Mouse (Mus musculus) C2C12 (cell line): Measurements from ENCODE around the gene Gm21921. TPM values are rescaled to one million over a fixed set of nuclear protein-coding genes. Genes with fewer than 3 reads are reported as not detected.
"Not testable (repeated sequence)": the region's sequence is repeated elsewhere in the genome, so short reads cannot be mapped to it uniquely, and the experiment has no call there.

Experiments used
- H3K27me3 ChIP-seq: one replicate; pipeline ENCODE4 v1.6.1; 2011; ENCODE audit not compliant: control insufficient read depth, insufficient read depth, insufficient read length
- H3K36me3 ChIP-seq: one replicate; pipeline ENCODE4 v1.6.1; 2011; ENCODE audit not compliant: control insufficient read depth, insufficient read depth
- H3K4me3 ChIP-seq: one replicate; pipeline ENCODE4 v1.5.1; 2011; ENCODE audit warnings: mild to moderate bottlenecking, control low read depth; ENCODE audit not compliant: poor library complexity, insufficient read depth, severe bottlenecking
- H3K79me2 ChIP-seq: one replicate; pipeline ENCODE4 v1.6.1; 2011; ENCODE audit not compliant: control insufficient read depth, insufficient read depth
- H3K79me3 ChIP-seq: one replicate; pipeline ENCODE4 v1.6.1; 2011; ENCODE audit warnings: low read depth, control low read depth
- H3ac ChIP-seq: one replicate; pipeline ENCODE3; 2011; ENCODE audit warnings: low read depth; ENCODE audit not compliant: control insufficient read depth, insufficient read length
- long read RNA-seq, 2 experiments: library from polyadenylated mRNA; unstranded; transcript quantifications; one replicate each; pipeline ENCODE4 v2.0.0; 2019 to 2020
- polyA plus RNA-seq: library from polyadenylated mRNA; unstranded; fragments of >200 nt; fragmentation: generic; extraction: Trizol; gene quantifications from one replicate; pipeline ENCODE4 v1.2.1, GENCODE M21; 2012; ENCODE audit warnings: missing spikeins

The Gm21921 gene
- not detected for polyA plus RNA-seq
- long read RNA-seq, experiment 1: 0 reads
- long read RNA-seq, experiment 2: 0 reads

DNA sequence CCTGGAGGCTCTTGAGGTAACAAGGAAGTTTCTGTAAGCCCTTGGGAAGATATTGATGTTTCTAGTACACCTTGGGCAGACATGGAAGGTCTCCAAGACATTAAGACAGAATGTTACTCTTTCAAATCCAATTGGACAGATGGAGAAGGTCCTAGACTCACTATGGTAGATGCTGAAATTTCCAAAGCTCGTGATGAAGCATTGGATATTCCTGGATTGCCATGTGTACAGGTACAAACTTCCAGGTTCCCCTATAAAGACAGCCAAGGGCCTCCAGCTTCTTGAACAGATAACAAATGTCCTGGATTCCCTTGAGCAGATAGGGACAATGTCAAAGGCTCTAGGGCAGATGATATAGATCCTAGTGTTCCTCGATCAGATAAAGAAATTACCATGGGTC lies at the start of gene Gm21921:
Gene Gm21921, minus strand, starts transcription at position 101 of the 400 bp plus-strand sequence.
- H3ac ChIP-seq, H3K27me3 ChIP-seq, H3K79me3 ChIP-seq, H3K36me3 ChIP-seq, H3K79me2 ChIP-seq, H3K4me3 ChIP-seq: not testable (repeated sequence)
